Mouse (Mus musculus) hindbrain, postnatal 0 days (tissue): ENCODE measurements at regions not wholly inside any gene's neighbourhood (a gene's known extent, or its start where the extent isn't known, plus 50 kb on each side); places are given as distances from the start of the nearest gene placed in this dataset.
"Not testable (repeated sequence)": the region's sequence is repeated elsewhere in the genome, so short reads cannot be mapped to it uniquely, and the experiment has no call there.

ENCODE experiments used
- ATAC-seq: fragments of 200-750 bp; cut with Nextera tagmentation; 2 replicates; pipeline ENCODE4 v1.8.0; 2017; ENCODE audit warnings: mild to moderate bottlenecking, moderate TSS enrichment, moderate library complexity
- DNase-seq: peaks from one replicate; pipeline ENCODE4 v3.0.0-alpha.2; 2015; ENCODE audit warnings: low spot score
- H3K27ac ChIP-seq: fragments of 300-500 bp; sonication (generic); 2 replicates; pipeline ENCODE4 v1.5.1; 2014; ENCODE audit warnings: mild to moderate bottlenecking
- H3K27me3 ChIP-seq: fragments of 300-500 bp; sonication (generic); 2 replicates; pipeline ENCODE4 v1.6.1; 2014; ENCODE audit warnings: low read length, mixed read lengths; ENCODE audit not compliant: insufficient read depth
- H3K36me3 ChIP-seq: fragments of 300-500 bp; sonication (generic); 2 replicates; pipeline ENCODE4 v1.6.1; 2014; ENCODE audit warnings: low read length, mixed read lengths; ENCODE audit not compliant: insufficient read depth
- H3K4me1 ChIP-seq: fragments of 300-500 bp; sonication (generic); 2 replicates; pipeline ENCODE4 v1.6.1; 2014; ENCODE audit warnings: antibody characterized with exemption, low read length, mixed read lengths; ENCODE audit not compliant: insufficient read depth
- H3K4me2 ChIP-seq: fragments of 300-500 bp; sonication (generic); 2 replicates; pipeline ENCODE4 v1.6.1; 2014; ENCODE audit warnings: low read depth, mild to moderate bottlenecking, low read length, moderate library complexity, mixed read lengths
- H3K4me3 ChIP-seq: fragments of 300-500 bp; sonication (generic); 2 replicates; pipeline ENCODE4 v1.5.1; 2014; ENCODE audit warnings: low read length
- H3K9ac ChIP-seq: fragments of 300-500 bp; sonication (generic); replicated peaks from 2 replicates; pipeline ENCODE4 v1.6.1; 2014; ENCODE audit warnings: mild to moderate bottlenecking, low read length, moderate library complexity, mixed read lengths
- H3K9me3 ChIP-seq: fragments of 300-500 bp; sonication (generic); 2 replicates; pipeline ENCODE4 v1.6.1; 2016; ENCODE audit warnings: low read length, mixed read lengths
- CTCF ChIP-seq: IDR thresholded peaks from 2 replicates; pipeline ENCODE4 v1.5.1; 2016; ENCODE audit warnings: antibody characterized with exemption, control low read depth, low read depth
- WGBS: fragments of 180-500 bp; shearing (Covaris S2); extraction: QIAGEN DNeasy Blood & Tissue Kit; methylation state at CpG from one replicate; pipeline ENCODE4 v1.1.7; 2014; 5-methylcytosine and 5-hydroxymethylcytosine counted together

DNA sequence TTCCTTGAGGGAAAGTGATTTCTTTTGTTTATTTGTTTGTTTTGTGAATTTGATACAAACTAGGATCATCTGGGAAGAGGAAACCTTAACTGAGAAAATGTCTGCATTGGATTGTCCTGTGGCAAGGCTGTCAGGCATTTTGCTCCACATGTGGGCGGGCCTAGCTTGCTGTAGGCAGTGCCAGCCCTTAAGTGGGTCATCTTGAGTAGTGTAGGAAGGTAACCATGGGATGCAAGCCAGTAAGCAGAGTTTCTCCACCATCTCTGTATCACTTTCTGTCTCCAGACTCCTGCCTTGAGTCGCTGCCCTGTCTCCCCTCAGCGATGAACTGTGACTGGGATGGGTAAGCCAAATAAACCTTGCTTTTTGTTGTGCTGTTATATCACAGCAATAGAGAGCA, 87.8 kb downstream of the Otx2 start:
- no peak for TF ChIP-seq CTCF
- 97% methylated on average over 3 of the region's 3 CpGs for WGBS
- no peaks in the 10 kb centered on the region for H3K27me3 ChIP-seq
- H3K4me2 ChIP-seq, result no peak overlapping the region
- H3K9ac ChIP-seq, result no peak overlapping the region
- DNase-seq (no peak), ATAC-seq (no peak)
- H3K4me1 ChIP-seq, result no peaks in the 10 kb centered on the region
- no peaks in the 10 kb centered on the region for H3K36me3 ChIP-seq
- H3K9me3 ChIP-seq, result no peaks in the 10 kb centered on the region
- no peak overlapping the region for H3K4me3 ChIP-seq
- no peak overlapping the region for H3K27ac ChIP-seq

DNA sequence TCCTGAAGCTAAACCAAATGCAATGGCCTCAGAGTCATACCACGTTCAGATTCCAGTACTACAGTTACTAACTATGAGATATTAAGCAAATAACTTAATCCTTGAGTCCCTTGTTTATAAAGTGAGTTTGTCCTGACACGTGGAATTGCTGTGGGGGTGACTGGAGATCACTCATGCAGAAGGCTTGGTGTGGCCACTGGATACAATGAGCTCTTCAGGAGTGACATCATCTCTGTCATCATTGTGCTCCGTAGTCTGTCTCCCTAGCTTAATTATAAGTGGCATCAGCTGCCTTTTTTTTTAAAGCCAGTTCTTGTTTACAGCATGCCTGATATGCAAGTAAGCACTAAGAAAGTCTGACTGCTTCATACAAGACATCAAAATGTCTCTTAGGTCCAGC, 89.0 kb downstream of the Otx2 start:
- no peak overlapping the region for H3K27ac ChIP-seq
- WGBS, result 47% methylated on average over 3 of the region's 3 CpGs
- ATAC-seq, result no peak

DNA sequence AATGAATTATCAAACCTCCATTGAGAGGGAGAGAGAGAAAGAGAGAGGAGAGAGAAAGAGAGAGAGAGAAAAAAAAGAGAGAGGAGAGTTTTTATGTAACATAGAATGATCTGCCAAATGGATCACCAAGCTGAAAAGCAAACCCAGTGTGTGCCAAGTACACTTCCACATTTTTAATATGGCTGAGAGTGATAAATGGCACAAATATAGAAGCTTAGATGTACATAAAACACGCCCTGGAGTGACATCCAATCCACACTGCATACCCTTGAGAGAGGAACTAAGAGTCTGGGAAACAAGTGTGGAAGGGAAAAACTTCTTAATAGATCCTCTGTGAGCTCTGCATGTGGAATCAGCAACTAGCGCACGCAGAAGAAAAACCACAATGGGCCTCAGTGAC, 90.1 kb downstream of the Otx2 start:
- DNase-seq (no peak), ATAC-seq (no peak)
- Histone ChIP-seq H3K27ac (no peak overlapping the region), H3K9me3 (no peaks in the 10 kb centered on the region), H3K9ac (no peak overlapping the region), H3K4me1 (no peaks in the 10 kb centered on the region), H3K36me3 (no peaks in the 10 kb centered on the region), H3K4me2 (no peak overlapping the region), H3K27me3 (no peaks in the 10 kb centered on the region), H3K4me3 (no peak overlapping the region)
- WGBS, result 89% methylated on average over 3 of the region's 3 CpGs
- no peak for TF ChIP-seq CTCF

More for the DNA sequence above, 89.0 kb downstream of the Otx2 start:
- TF ChIP-seq CTCF, result no peak
- Histone ChIP-seq H3K9me3 (no peaks in the 10 kb centered on the region), H3K4me2 (no peak overlapping the region), H3K4me1 (no peaks in the 10 kb centered on the region), H3K9ac (no peak overlapping the region), H3K36me3 (no peaks in the 10 kb centered on the region), H3K27me3 (no peaks in the 10 kb centered on the region), H3K4me3 (no peak overlapping the region)
- no peak for DNase-seq

DNA sequence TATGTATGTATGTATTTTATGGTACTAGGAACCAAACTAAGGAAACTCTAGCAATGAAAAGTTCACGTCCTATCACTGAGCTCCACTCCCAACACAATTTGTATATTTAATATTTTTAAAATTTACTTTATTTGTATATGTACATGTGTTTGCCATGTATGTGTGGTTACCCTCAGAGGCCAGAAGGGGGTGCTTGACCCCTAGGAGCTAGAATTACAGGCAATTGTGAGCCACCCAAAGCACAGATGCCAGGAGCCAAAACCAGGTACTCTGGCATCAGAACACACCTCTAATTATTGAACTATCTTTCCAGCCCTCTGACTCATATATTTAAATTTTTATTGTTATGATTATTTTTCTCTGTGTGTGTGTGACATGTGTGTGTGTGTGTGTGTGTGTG, 91.5 kb downstream of the Otx2 start:
- Histone ChIP-seq H3K9me3 (no peaks in the 10 kb centered on the region), H3K4me1 (no peaks in the 10 kb centered on the region), H3K9ac (no peak overlapping the region), H3K36me3 (no peaks in the 10 kb centered on the region), H3K4me3 (no peak overlapping the region), H3K4me2 (no peak overlapping the region), H3K27me3 (no peaks in the 10 kb centered on the region), H3K27ac (no peak overlapping the region)
- 88% methylated on average over 1 of the region's 1 CpGs for WGBS
- no peak for ATAC-seq
- peak; percentile 46 for TF ChIP-seq CTCF
- DNase-seq, result peak; percentile 38

DNA sequence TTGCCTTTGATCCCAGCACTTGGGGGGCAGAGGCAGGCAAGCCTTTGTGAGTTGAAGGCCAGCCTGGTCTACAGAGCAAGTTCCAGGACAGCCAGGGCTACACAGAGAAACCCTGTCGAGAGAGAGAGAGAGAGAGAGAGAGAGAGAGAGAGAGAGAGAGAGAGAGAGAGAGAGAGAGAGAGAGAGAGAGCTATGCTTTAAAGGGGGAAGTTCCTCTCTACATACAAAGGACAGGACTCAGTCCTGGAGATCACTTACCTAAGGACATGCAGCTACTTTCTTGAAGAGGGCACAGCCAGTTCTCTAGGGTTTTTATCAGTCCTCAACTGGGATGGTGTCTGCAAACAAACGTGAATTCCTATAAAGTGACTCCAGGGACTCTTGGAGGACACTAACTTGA, 92.3 kb downstream of the Otx2 start:
- H3K27me3 ChIP-seq, DNase-seq, H3K9me3 ChIP-seq, H3K4me3 ChIP-seq, H3K36me3 ChIP-seq, H3K4me1 ChIP-seq, H3K27ac ChIP-seq, H3K9ac ChIP-seq, H3K4me2 ChIP-seq, ATAC-seq: not testable (repeated sequence)
- 21% methylated on average over 2 of the region's 2 CpGs for WGBS

DNA sequence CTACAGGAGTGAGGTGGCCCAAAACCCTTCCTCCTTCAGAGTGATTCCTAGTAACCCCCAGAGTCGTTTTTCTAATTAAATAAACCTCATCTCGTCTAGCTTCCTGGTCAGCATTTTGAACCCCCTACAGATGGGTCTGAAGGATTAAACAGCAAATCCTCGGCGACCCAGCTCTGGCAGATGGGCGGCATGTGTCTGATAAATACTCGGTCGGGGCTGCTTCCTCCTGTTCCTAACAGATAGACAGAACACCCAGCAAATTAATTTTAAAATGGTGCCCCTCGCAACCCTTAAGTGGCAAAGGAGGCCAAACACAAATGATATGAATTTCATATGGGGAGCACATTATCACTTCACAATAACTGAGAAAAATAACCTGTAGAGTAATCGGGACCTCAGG, 93.2 kb downstream of the Otx2 start:
- no peak for TF ChIP-seq CTCF
- ATAC-seq (no peak), DNase-seq (no peak)
- no peak overlapping the region for H3K4me2 ChIP-seq
- H3K27ac ChIP-seq, result no peak overlapping the region
- no peaks in the 10 kb centered on the region for H3K9me3 ChIP-seq
- no peak overlapping the region for H3K9ac ChIP-seq
- no peaks in the 10 kb centered on the region for H3K4me1 ChIP-seq
- H3K27me3 ChIP-seq, result no peaks in the 10 kb centered on the region
- WGBS, result 34% methylated on average over 9 of the region's 9 CpGs
- H3K36me3 ChIP-seq, result no peaks in the 10 kb centered on the region
- H3K4me3 ChIP-seq, result no peak overlapping the region

DNA sequence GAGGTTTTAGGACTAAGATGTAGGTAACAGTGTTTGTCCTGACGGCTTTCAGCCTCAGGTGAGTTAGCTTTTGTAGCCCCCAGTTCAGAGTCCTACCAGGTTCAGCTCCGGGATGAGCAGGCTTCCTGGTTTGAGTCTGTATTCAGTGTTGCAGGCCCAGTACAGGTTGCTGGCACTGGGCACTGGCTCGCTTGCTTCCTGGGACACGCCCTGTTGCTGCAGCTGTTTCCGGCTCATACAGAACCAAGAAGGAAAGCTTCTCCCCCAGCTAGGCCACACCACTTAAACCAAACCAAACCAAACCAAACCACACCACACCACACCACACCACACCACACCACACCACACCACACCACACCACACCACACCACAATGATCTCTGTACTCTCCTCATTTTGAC, 93.6 kb downstream of the Otx2 start:
- Histone ChIP-seq H3K9ac (no peak overlapping the region), H3K36me3 (no peaks in the 10 kb centered on the region), H3K4me2 (no peak overlapping the region), H3K9me3 (no peaks in the 10 kb centered on the region), H3K27ac (no peak overlapping the region), H3K27me3 (no peaks in the 10 kb centered on the region), H3K4me3 (no peak overlapping the region), H3K4me1 (no peaks in the 10 kb centered on the region)
- ATAC-seq, result no peak
- no peak for TF ChIP-seq CTCF
- no peak for DNase-seq
- 82% methylated on average over 5 of the region's 5 CpGs for WGBS
